Mouse (Mus musculus) telencephalon, adult 2 months (tissue): ENCODE data around the gene Irak3.
A peak's percentile ranks its signal among the peaks of the same experiment; 100 is the strongest.

ENCODE experiments used
- DNase-seq: peaks from one replicate; pipeline ENCODE4 v3.0.0-alpha.2; 2011; ENCODE audit warnings: low read depth, low spot score

Irak3 gene

DNA sequence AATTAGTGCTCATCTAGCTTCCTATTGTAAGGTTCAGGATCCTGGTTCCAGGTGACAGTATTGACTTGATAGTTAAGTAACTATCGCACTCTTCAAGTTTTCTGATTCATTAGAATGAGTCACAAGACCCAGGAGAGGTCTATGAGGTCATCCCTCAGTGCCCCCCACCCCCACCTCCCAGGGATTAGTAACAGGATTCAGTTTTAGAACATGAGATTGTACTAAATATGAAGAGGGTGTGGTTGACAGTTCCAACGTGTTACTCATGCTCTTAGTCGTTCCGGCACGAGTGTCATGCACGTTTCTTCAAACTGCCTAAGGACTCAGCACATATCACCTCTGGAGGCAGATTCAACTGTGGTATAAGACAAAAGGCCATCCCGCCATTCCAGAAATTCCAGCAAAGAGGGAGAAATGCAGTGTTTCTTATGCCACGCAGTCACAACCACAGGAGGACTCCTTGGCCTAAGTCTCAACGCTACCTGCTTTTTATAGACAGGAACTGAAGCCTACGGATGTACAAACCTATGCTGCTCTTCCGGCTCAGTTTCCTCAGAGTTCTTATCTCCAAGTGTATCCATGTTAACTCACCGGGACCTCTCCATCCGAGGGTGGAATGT is 2.8 kb upstream of the Irak3 start:
- DNase-seq: no peak

DNA sequence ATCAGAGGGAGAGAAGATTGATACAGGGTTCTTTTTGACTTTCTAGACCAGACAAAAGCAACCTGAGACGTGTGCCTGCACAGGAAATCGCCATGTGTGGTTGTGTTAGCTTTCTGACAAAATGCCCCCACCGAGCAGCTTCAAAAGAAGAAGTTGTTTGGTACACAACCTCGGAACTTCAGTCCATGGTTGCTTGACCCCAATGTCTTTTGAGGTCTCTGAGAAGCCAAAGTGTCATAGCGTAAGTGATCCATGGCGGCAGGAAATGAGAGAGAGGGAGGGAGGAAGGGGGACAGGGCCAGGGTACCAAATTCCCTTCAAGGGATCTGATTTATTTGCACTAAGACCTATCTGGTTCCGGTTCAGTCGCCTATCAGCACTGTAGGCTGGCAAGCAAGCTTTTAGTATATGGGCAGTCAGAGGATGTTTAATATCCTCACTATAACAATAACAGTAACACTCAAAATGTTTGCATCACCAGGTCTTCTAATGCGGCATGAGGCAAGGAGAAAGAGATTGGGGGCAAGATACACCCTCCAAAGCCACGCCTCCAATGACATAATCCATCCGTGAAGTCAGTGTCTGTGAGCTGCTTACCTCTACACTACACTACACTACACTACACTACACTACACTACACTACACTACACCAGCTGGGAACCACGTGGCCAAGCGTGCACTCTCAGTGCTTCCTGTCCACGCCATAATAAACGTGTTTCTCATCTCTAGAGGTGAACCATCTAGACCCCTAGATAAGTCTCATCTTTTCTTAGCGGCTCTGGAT is 729 bp upstream of the Irak3 start:
- no peak for DNase-seq

DNA sequence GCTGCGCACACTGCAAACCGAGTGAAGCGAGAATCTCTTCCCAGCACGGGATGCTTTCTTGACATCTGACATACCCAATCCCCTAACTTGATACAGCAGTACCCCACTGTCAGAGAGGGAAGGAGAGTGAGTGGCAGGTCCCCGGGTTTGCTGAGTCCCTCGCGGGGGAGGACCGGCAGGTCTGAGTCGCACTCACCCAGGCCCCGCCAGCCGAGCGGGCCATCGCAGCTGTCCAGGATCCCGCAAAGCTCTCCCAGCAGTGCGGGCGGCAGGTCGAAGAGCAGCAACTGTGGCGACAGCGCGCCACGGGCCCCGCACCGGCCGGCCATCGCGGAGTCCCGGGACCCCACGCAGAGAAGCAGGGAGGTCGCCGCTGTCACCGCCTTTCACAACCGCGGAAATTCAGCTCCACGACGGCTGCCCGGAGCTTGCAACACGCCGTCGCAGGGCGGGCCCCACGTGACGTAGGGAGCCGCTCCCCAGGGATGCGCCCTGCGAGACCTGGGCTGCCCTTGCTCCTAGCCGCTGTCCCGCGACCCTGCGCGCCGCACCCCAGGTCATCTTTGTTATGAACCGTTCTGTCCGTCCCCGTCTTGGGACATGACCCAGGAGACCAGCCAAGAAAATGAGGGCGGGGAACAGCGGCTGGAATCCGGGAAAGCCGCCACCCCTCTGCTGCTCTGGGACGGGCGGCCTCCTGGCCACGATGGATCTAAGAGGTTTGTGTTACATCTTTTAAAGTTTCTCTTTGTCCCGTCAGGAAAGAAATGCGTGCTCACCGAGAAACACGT is 604 bp downstream of the Irak3 start, which contains the start of gene Tmbim4:
TSS of gene Tmbim4 (plus strand) at position 460 of the 791 bp plus-strand sequence.
- no peak for DNase-seq

DNA sequence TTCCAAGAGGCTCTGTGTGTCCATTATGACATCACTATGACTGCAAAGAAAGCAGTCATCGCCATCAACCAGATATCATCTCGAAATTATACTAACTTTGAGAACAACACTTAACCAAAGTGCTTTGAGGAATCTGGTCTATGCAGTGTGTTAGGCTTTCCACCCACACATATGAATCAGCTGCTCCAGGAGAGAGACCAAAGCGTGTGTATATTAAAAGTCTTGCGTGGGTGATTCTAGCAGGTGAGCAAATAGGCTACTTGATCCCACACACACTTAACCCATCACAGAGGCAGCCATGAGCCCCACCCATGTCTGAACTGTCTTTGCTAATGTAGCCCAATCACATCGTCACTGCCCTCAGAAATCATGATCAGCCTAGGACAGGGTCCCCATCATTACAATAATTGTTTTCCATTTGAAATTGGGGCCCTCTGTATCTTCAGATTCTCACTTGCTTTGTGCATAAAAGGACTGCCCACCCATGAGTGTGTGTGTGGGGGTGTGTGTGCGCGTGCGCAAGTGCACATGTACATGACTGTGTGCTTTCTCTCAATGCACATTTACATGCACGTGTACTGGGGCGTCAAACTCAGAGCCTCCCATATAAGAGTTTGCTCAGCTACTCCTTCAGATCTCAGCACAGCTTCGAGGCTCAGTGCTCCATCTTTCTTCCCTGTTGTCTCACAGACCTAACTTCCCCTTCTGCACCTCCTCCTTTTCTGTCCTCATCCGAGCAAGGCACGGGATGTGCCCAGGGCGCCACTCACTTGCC is 4.7 kb downstream of the Irak3 start:
- DNase-seq: peak; percentile 73

DNA sequence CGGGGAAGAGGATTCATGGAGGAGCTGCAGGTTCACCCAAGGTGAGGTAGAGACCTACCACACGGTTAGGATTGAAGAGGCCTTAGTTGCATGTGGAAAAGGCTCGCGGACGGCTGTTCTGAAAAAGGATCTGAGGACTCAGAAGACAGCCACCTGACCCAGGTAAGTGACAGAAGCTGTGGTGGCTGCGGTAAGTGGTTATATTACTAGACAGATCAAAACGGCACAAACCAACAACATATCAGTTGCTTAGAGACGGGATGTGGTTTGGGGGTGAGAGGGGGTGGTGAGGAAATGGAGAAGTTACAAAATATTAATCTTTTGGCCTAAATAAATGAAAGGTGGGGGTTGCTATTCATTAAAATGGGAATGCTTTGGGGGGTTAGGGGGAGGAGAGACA is 8.7 kb downstream of the Irak3 start:
- DNase-seq: no peak

DNA sequence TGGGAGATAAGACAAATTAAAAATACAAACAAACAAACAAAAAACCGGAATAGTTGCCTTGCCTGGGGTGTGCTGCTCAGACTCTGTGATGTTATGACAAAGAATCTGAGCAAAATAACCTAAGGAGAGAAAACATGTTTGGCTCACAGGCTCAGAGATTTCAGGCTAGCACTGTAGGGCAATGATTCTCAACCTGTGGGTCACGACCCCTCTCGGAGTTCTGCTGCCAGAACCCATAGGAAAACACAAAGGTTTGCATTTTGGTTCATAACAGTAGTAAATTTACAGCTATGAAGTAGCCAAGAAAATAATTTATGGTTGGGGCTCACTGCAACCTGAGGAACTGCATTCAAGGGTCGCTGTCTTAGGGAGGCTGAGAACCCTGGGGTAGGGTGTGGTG is 9.7 kb downstream of the Irak3 start:
- DNase-seq: no peak

DNA sequence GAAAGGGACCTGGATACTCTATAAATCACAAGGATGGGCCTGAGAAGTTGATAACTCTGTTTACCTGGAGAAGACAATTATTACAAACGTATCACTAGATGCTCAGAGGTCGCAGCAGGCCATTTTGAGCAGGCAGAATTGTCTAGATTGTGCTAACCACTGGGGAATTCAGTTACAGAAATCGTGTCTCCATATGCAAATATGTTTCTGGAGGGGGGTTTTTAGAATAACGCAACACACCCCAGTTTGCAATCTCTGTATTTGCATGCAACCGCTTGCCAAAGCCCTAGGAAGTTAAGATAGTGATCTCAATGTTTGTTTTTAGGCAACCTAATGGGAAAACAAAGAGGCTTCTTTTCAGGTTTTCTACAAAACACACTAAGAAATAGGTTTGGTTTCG is 10.8 kb downstream of the Irak3 start:
- DNase-seq: no peak

DNA sequence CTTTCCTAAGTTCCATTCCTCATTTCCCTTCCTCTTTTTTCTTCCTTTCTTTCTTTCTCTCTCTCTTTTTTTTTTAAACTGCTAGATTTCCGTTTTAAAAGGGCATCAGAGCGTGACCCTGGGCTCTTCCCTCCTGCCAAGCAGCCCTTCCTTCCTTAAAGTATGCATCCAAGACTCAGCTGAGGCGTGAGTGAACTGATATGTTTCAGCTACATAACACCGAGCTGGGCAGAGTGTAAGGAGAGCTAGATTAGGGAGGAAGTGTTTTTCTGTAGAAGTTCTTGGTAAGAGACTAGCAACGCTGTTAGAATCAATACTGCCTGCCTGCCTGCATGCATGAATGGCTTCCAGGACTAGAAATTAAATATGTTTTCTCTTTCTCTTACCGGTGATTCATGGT is 12.1 kb downstream of the Irak3 start:
- no peak for DNase-seq

DNA sequence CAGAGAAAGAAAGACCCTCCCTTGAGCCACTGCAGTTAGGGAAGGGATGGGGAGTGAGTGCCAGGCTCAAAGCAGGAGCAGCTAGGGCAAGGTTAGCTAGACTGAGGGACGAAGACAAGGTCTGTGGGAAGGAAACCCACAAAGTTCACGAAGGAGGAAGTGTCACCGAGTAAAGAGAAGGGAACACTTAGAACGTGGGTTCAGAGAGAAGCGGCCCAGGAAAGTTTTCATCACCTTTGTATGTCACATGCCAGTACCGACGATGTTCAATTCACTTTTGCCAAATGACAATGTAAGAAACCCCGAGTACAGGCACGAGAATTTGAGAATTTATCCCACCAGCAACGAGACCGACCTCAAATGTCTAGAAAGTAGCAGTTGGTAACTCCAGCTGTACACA is 12.7 kb downstream of the Irak3 start:
- DNase-seq: no peak

DNA sequence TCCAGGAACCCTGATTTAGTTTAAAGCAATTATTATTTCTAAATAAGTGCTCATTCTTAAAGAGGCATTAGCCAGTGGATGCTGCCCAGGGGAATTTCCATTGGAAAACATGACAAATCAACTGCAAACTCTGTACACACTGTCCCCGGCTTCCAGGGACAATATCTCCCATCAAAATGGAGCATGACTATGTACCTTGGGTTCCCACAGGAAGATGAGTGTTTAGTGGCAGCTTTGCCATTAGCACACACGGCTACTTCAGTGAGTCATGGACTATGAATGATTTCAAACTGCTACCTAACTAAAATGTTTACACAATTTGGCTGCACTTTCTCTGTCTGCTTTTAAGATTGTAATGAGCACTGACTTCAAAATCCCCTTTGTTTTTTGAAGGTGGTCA is 13.4 kb downstream of the Irak3 start:
- DNase-seq: no peak

DNA sequence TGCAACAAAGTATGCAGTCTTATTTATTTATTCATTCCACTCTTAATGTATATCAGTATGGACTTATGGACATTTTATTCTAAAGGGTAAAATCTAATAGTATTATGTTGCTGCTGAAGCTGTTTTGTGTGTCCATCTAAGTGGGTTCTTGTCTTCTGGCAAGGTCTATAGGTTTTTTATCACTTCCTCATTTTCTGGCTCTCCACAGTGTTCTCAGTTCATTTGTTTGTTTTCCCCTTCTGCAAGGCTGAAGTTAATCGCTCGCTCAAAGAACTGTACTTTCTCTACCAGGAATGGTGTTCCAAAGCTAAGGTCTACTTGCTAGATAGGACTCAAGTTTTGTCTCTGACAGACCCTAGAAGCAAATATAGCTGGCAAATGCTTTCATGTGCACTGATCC is 18.6 kb downstream of the Irak3 start:
- DNase-seq: no peak

DNA sequence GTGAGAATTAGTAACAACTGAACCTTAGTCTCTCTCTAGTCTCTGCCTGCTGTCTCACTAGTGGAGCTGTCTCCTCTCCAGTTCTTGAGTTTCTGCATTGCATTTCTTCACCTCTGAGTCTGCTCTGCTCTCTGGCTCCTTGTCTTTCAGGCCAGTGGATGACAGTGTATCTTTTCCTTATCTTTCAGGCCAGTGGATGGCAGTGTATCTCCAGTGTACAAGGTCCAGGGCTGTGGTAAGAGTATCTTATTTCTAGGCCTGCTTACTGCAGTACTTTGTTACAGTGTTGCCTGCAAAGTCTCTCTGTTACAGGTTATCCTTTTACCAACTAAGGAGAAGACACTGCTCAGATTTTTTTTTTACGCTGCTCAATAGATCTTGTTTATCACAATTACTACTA is 19.0 kb downstream of the Irak3 start:
- no peak for DNase-seq

DNA sequence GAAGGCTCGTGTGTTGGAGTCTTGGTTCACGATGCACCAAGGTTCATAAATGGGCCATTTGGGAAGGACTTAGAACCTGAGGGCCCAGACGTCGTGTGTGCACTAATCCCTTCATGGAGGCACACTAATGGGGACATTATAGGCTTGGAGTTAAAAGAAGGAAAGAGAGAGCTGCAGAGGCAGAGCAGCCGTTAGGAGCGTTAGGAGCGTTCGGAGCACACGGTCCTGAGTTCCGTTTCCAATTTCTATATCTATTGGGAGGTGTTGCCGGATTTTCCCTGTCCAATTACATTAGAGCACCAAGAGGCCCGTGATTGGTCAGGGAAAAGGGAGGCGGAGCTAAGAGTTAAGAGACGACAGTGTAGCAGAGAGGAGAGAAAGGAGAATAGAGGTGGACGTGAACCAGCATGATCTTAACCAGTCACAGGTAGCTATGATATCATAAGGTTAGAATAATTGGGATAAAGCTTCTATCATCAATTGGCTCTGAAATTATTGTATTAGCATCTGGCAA is 27.7 kb downstream of the Irak3 start:
- no peak for DNase-seq

DNA sequence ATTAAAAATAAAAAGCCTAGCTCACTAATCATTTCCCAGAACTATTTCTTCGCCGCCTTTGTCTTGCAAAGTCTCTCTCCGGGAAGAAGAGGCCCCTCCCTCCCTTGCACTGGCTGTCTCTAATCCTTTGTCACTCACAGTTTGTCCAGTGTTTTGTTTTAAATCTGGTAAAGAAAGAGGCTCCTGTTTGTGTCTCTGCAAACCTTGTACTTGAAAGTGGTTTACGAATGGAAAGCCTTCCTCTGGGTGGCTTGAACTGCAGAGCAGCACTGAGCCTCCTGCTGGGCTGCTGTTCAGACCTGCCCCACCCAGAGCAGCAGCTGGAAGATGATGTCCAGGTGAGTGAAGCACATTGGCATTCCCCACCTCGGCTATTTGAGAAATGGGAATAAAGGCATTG is 30.6 kb downstream of the Irak3 start:
- no peak for DNase-seq

DNA sequence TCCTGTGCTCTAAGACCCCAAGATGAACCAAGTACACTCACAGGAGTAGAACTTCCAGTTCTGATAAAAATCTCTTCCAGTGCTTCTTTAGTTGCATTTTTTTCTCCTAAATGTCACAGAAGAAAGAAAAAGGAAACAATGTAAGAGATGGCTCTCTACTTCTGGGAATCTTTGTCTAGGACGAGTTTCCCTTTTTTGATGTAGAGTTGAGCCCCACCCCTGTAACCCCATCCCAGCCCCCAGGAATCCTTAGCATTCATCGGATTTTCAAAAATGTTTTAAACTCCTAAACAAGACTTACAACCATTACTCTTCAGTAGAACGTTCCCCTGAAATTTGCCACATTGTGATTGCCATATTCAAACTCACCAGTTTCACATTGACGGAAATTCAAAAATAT is 31.7 kb downstream of the Irak3 start:
- DNase-seq: no peak

DNA sequence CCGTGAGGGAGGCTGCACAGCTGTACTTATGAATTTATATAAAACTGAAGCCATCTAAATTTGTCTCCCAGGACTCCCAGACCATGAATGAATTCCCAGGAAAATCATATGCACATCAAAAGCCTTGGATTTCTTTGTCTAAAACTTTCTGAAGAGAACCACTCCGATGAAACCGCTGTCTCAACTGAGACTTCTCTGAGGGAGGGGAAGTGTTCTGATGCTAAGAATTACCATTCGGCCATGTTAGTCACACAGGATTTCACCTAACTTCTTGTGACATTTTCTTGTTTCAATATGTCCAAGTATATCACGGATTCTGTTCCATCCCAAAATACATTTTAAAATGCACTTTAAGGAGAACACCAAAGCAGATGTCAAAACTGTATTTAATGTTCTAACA is 32.1 kb downstream of the Irak3 start:
- no peak for DNase-seq

DNA sequence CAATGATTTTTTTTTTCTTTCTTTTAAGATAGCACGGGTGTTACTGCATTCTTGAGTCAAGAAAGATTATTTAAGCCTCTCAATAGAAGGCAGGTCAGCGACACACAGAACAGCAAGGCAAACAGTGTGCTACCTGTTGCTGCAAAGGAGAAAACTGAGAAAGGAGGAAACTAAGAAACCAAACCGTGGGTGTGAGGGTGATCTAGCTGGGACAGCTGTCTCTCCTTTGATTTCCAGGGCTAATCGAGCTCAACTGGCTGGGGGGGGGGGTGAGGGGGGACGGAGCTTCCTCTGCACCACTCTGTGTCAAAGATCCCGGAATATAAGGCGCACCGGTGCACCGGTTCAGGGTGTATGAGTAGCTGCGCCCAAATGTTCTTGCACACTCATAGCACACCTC is 32.9 kb downstream of the Irak3 start:
- no peak for DNase-seq

DNA sequence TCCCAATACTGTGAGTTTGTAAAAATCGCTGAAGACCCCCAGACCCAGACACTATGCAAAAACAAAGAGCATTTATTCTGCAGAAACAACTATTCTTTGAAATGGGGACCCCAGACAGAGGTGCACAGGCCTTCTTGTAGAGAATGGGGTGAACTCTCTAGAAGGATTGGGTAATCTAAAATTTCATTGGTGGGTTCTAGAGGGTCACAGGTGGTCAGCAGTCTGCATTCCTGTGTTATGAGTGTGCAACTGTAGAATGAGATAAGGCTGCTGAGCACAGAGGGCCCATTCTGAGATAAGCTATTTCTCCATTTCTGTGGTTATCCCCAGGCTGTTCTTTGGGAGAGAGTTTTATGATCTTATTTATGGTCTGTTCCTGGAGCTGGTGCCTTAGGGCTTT is 33.9 kb downstream of the Irak3 start:
- no peak for DNase-seq

DNA sequence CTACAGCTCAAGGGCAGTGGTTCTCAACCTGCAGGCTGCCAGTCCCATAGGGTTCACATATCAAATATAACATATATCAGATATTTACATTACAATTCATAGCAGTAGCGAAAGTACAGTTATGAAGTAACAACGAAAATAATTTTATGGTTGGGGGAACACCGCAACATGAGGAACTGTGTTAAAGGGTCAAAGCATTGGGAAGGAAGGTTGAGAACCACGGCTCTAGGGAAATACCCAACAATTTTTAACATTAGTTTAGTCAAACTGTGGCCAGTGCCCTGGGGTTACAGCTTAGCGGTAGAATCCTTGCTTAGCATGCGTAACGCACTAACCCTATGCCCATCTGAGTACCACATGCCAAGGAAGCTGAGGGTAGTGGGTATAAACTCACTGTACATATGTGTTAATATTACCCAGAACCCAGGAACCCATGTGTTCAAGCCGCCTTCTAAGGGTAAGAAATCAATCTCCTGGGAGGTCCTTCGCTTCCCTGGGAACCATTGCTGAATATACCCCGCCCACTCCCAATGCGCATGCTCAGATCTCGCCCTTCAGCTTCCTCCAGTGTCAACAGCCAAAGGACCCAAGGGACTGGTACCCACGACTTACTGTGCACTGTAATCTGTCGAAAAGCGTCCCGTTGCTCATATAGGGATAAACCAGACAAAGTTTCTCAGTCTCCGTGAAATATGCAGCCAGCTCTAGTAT is 36.0 kb downstream of the Irak3 start:
- DNase-seq: no peak

DNA sequence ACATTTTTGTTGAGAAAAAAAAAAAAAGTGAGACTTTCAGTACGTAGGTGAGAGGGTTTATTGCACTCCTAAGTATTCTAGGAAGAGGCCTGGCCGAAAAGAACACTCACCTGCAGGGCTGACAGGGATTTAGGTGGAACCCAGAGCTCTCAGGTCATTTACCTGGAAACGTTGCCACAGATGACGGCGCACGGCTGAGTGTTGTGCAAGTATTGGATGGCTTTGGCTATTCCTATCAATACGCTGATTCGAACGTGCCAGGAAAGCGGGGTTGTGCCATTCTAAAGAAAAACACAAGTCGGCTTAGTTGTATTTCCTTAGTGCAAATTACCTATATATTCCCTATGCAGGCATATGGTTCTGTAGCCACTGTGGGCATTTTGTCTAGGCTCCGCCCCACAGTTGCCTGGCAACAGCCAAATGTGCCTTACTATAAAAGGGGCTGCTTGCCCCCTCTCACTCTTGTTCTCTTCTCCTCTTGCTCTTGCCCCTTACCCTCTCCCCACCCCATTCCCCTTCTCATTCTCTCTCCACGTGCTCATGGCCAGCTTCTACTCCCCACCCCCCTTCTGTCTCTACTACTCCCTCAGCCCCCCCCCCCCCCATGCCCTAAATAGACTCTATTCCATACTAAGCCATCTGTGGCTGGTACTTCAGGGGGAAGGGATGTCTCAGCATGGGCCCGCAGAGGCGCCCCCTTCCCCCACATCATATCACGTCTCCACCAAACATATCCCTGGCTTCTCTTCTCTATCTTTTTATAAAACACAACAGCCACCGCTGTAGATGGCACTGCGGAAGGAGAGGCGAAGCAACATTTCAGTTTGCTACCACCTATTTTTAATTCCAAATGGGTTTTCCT is 36.8 kb downstream of the Irak3 start:
- peak; percentile 17 for DNase-seq
